Mouse (Mus musculus): ENCODE data around the gene Col5a1.

- TF ChIP-seq CTCF (IDR thresholded peaks at IDR 0.05; ENCODE audit: low read depth) (no peak), EP300 (IDR thresholded peaks at IDR 0.05; ENCODE audit: low read depth) (no peak)
Observed at GRCm38 (mm10) chr2:27947252-27947651, 61.0 kb downstream of the Col5a1 start.
